Mouse (Mus musculus) embryo, embryonic 10.5 days (tissue): ENCODE data around the gene Dnajc11.

ENCODE experiments used
- DNase-seq: peaks from one replicate; pipeline ENCODE4 v3.0.0-alpha.2; 2015; ENCODE audit warnings: low spot score

Dnajc11 gene

GRCm38 (mm10) chr4:151932576-151933504 is 651 bp upstream of the Dnajc11 start:
- DNase-seq, result no peak

DNA sequence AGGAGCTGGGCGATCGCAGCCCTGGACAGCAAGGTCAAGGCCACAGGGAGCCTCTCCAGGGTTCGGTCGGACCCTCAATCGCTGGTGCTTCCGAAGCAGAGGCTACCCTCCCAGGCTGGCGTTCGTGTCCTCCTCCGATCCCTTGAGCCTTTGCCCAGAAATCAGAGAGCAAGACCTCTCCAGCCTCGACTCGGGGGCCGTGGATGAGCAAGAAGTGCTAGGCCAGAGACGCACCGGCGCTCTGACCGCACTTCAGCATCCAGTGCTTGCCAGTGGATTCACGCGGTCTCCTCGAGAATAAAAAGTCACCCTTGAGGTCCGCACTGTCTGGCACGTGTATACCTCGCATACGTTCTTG is 703 bp downstream of the Dnajc11 start:
- DNase-seq, result peak; percentile 12

DNA sequence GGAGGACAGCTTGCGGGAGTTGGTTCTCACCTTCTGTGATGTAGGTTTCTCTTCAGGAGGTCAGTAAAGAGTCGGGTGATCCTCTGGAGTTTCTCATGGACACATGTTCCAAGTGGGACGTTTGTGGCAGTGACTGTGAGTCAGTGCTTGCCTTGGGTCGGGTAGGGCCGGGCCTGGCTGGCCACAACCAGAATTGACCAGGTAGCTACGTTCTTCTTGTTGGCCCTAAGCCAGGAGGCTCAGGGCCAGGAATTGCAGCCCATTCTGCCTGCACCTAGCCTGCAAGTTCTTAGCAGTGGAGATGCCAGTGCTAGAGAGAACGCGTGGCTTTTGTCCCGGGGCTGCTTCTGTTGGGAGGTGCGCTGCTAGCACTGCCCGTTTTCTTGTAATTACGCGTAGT is 4.0 kb downstream of the Dnajc11 start:
- no peak for DNase-seq

DNA sequence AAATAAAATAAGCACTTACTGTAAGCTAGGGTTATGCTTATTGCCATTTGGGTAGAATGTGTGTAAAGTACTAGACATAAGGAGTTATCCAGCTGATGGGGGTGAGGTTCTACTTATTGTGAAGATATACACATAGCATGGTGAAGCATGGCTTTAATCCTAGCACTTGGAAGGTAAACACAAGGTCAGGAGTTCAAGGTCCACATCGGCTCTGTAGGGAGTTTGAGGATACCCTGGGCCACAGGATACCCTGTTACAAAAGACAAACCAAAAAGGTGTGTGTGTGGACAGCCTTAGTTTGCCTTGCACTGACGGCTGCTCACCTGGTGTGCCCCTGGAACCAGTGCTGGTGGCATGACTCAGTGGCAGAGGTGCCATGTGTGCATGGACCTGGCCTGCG is 4.6 kb downstream of the Dnajc11 start:
- no peak for DNase-seq

DNA sequence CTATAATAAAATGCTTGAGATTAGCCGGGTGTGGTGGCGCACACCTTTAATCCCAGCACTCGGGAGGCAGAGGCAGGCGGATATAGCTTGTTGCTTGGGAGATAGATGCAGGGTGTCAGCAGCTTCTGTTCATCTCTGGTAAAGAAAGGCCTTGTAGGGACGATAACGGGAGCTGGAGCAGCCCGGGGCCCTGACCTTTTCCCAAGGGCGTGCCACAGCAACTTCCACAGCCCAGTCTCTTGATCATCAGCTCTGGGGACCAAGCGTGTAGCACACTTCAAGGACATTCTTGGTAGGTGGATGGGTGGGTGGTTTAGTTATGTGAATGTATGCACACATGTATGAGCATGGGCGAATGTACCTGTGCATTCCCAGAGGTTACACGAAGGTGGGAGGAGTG is 12.7 kb downstream of the Dnajc11 start:
- DNase-seq, result no peak

DNA sequence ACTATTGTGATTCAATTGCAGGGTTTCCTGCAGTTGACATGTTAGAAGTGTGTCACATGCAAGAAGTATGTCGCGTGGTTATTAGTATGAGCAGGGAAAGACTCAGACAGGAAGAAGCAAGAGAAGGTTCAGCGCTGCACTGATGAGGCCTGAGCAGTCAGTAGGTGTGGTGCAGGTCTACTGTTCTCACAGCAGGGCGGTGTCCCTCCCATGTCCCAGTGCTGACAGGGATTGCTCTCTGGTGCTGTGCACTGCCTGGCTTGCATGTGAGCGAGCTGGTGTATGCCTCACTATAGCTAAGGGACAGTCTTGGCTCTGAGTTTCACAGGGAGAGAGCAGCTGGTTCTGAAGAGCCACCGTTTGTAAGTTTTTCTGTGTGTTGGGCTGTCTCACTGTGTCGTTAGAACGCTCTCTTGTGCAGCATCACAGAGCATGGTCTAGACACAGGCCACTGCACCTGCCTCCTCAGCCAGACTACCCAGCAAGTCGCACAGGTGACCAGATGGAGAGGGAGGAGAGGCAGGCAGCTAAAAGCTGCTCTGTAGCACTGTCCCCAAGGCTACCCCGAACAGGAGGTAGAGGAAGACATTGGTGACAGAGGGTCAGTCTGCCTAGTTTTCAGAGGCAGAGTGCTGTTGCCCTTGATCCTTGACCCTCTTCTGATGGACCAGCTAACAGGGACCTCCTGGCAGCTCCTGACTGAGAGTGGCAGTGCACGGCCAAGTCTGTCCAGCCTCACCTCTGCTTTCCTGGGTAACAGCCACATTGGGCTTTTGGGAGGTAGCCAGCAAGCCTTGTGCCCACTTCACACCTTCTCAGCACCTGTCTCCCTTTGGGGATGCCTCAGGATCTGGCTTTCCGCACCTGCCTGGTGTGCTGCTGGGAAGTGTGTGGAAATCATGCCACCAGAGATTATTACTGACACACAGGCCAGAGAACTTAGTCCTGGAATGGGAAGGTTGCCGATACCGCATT is 15.3 kb downstream of the Dnajc11 start:
- no peak for DNase-seq

DNA sequence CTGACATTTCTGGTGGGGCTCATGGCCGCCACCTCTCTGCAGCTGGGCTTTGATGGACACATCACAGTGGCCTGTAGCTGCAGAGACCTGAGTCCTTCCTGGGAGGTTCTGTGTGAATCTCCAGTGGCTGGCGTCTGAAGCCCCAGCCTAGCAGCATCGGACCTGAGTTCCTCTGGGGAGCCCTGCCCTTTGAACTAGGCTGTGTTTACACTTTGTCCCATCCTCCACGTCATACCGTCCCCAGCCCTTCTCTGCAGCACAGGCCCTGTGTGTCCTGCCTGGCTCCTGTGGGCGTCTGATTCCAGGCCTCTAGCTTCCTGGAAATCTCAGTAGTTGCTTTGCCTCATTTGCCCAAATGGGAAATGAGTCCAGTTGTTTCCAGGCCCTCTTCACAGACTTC is 19.7 kb downstream of the Dnajc11 start:
- DNase-seq, result no peak

- DNase-seq, result no peak
Measured at GRCm38 (mm10) chr4:151955791-151956190, 22.3 kb downstream of the Dnajc11 start.

DNA sequence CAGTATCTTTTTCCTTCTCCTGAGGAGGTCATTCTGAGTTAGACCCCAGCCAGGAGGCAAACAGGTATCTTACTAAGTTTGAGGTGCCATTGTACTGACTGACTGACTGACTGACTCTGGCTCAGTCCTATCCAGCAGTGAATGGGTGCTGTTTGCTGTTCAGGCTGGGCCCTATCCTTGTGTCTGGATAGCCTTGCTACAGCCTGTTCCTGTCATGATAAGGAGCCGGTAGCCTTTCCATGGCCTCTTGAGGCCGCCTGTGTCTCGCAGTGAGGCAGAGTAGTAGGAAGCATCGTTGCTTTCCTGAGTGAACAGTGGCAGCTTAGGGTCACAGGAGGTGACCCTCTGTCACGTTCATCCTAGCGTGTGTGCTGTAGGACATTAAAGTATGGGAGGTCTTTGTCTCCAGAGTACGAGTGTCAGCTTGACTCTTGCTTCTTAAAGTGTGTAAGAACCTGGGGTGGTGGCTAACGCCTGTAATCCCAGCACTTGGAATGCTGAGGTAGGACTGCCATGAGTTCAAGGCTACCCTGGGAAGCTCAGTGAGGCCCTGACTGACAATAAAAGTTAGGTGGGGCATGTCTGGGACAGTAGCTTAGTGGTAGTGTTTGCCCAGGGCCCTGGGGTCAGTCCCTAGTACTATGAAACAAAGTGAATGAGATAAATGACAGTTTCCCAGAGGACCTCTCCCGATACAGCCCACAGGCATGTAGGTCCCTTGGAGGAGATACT is 24.3 kb downstream of the Dnajc11 start:
- DNase-seq, result no peak

- DNase-seq, result no peak
Measured at GRCm38 (mm10) chr4:151959849-151960512, 26.5 kb downstream of the Dnajc11 start.

- no peak for DNase-seq
Measured at GRCm38 (mm10) chr4:151960513-151960854, 27.0 kb downstream of the Dnajc11 start.

DNA sequence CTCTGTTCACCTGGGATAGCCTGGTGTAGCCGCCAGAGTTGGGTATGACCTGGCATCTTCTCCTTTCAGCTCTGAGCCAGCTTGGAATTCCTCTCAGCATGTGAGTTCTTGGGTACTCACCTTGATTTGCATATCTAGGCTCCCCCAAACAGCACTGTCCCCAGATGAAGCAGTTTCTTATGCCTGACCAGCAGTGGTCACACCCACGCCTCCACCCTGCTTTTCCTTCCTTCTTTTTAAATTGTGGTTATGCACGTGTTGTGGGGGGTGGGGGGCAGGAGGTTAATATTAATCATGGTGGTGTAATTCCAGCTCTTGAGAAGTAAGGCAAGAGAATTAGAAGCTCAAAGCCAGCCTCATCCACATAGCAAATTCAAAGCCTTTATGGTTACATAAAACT is 29.3 kb downstream of the Dnajc11 start:
- no peak for DNase-seq

GRCm38 (mm10) chr4:151968204-151968921 is 34.9 kb downstream of the Dnajc11 start:
- no peak for DNase-seq

GRCm38 (mm10) chr4:151972221-151972967 is 38.9 kb downstream of the Dnajc11 start:
- peak; percentile 73 for DNase-seq

GRCm38 (mm10) chr4:151975441-151975840 is 42.0 kb downstream of the Dnajc11 start:
- peak; percentile 63 for DNase-seq

- DNase-seq, result peak; percentile 88
Measured at GRCm38 (mm10) chr4:151977748-151978147, 44.3 kb downstream of the Dnajc11 start.

- DNase-seq, result peak; percentile 55
Measured at GRCm38 (mm10) chr4:151980699-151981098, 47.2 kb downstream of the Dnajc11 start.

- peak; percentile 89 for DNase-seq
Measured at GRCm38 (mm10) chr4:151981363-151981762, 47.9 kb downstream of the Dnajc11 start.

DNA sequence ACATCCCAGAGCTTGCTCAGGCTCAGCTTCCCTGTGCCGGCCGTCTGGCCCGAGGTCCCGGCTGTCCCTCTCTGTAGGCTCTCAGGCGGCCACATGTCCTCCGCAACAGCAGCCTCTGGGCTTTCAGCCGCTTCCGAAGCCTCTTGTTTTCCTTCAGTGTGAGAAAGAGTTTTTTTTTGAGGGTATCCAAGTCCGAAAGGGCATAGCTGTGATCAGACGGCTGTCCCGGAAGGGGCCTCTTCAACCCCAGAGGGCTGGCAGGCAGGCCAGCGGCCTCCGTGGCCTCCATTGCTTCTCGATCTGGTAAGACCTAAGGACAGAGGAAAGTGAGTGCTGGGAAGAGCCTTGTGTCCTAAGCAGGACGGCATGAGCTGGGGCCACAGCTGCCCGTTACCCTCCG is 49.6 kb downstream of the Dnajc11 start:
- DNase-seq, result no peak

GRCm38 (mm10) chr4:151983560-151983959 is 50.1 kb downstream of the Dnajc11 start:
- no peak for DNase-seq
